Mouse (Mus musculus) thymus, postnatal 36 days (tissue): Measurements from ENCODE around the gene S1pr4.

Source experiments
- DNase-seq, 2 experiments: peaks; one replicate each; pipeline ENCODE4 v3.0.0; 2022; ENCODE audit warnings: mixed read lengths in 2 of 2

Gene S1pr4

GRCm38 (mm10) chr10:81500032-81500431 is at the start of gene S1pr4:
TSS of gene S1pr4 (minus strand) at chr10:81500132.
- no peak for DNase-seq

DNA sequence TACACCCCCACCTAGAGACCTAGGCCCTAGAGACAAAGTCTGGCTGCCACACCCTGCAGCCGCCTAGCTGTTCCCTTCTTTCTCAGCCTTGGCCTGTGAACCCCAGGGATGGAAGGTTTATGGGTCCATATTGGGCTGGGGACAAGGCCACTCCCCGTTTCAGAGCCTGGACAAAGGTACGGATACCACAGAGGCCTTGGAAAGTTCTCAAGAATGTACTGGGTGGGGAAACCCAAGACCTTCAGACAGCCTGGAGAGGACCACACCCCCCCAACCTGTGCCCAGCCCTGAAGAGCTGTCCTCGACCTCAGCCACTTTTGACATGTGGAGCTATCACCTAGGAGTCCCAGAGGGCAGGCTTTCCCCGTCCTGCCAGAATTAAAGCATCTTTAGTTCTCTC is 49.0 kb upstream of the S1pr4 start:
- DNase-seq, result no peak

GRCm38 (mm10) chr10:81546788-81547571 is 47.0 kb upstream of the S1pr4 start:
- DNase-seq, result no peak

GRCm38 (mm10) chr10:81546332-81546731 is 46.4 kb upstream of the S1pr4 start:
- no peak for DNase-seq

GRCm38 (mm10) chr10:81545161-81545747 is 45.3 kb upstream of the S1pr4 start, which contains the start of gene Gna11:
TSS of gene Gna11 (minus strand) at chr10:81545190.
- peak; percentile 100 for DNase-seq

DNA sequence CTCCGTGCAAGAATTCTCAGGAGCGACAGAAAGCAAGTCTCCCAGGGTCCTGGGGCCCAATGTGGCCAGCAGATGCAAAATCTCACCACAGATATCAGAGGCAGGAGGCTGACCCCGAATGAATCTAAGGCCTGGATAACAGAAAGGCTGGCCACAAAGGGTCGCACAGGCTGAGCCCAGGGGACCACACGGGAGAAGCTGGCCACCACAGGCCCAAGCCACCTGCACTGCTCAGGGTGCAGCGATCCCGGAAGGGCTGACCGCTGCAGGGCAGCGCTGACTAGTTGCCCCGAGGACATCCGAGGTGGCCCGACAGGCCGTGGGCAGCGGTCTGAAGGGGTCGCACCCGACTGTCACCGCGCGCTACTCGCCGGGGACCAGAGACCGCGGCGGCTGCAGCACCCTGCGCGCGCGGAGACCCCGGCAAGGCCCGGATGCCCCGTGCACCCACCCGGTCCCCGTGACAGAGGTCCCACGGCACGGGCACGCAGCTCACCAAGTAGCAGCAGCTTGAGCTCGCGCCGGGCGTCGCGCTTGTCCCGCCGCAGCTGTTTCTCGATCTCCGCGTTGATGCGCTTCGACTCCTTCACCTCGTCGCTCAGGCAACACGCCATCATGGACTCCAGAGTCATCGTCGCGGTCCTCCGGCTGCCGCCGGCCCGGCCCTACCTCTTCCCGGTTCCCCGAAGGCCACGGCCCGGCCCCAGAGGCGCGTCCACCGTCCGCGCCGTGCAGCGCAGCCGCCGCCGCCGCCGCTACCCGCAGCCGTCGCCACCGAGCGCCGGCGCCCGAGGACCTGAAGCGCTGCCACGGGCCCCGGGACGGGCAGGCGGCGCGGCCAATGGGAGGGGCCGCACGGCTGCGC is 44.6 kb upstream of the S1pr4 start:
- no peak for DNase-seq

- DNase-seq, result no peak
Observed at GRCm38 (mm10) chr10:81543633-81544032, 43.7 kb upstream of the S1pr4 start.

GRCm38 (mm10) chr10:81542727-81543460 is 43.0 kb upstream of the S1pr4 start:
- DNase-seq, result no peak

DNA sequence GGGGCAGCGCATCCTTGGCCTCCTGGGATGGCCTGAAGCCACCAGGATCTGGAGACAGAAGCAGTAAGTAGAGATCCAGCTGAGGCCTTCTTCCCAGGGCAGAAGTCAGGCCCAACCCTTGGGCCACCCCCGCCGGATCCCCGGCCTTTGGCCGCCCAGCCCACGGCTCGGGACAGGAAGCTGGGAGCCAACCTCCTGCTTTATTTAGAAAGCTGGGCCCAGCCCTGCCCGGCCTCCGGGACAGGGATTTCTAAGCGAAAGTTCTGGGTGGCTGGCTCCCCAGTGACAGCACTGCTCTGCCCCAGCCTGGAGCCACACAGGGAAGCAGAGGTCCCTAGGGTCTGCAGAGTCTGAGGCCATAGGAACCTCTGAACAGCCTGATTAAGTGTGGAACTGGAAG is 41.9 kb upstream of the S1pr4 start:
- DNase-seq, result no peak

GRCm38 (mm10) chr10:81541363-81541762 is 41.4 kb upstream of the S1pr4 start:
- DNase-seq, result no peak

- no peak for DNase-seq
Observed at GRCm38 (mm10) chr10:81538321-81539048, 38.6 kb upstream of the S1pr4 start.

DNA sequence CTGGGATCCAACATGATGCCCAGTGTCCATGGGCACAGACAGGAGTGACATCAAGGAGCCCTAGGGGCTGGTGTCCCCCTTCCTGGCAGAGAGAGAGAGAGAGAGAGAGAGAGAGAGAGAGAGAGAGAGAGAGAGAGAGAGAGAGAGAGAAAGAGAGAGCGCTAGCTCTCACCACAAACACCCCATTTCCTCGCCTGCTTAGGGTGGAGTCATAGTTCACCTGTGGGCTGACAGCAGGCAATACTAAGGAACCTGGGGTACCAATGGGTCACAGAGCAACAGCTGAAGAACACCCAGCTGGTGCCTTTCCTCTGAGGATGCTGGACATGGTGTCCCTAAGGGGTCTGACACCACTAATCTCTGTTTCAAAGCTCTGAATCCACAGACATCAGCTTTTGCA is 37.5 kb upstream of the S1pr4 start:
- DNase-seq, result no peak

DNA sequence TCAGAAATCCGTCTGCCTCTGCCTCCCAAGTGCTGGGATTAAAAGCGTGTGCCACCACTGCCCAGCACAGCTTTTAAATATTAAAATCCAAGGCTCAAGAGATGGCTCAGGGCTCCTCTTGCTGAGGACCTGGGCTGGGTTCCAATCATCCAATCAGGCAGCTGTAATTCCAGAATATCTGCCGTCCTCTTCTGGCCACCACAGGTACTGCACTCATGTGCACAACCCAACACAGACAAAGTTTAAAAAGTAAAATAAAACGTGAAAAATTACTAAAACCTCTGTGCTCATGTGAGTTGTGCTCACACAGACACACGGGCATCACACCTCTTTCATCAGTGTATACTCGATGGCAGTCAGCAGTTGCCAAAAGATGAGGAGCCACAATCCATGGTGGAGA is 36.8 kb upstream of the S1pr4 start:
- no peak for DNase-seq

GRCm38 (mm10) chr10:81534826-81535225 is 34.9 kb upstream of the S1pr4 start:
- no peak for DNase-seq

GRCm38 (mm10) chr10:81526779-81527178 is 26.8 kb upstream of the S1pr4 start:
- peak; percentile 83 to 86 for DNase-seq

GRCm38 (mm10) chr10:81525017-81525694 is 25.2 kb upstream of the S1pr4 start:
- no peak for DNase-seq

GRCm38 (mm10) chr10:81524051-81524605 is 24.2 kb upstream of the S1pr4 start, which contains the start of gene Gna15:
TSS of gene Gna15 (minus strand) at chr10:81524225.
- no peak for DNase-seq

DNA sequence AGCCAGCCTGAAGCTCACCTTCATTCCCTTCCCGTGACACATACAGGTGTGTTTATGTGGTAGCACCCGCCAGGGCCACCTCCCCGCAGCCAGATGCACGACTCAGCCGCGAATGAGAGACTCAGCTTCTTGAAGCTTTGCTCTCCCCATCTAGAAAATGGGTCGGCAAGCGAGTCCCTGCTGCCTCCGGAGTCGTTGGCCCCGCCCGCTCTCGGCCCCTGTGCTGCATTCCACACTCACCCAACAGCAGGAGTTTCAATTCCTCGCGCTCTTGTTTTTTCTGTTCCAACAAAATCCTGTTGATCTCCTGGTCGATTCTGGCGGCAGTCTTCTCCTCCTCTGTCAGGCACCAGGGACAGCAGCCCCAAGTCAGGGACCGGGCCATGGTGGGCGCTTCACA is 23.6 kb upstream of the S1pr4 start:
- no peak for DNase-seq

DNA sequence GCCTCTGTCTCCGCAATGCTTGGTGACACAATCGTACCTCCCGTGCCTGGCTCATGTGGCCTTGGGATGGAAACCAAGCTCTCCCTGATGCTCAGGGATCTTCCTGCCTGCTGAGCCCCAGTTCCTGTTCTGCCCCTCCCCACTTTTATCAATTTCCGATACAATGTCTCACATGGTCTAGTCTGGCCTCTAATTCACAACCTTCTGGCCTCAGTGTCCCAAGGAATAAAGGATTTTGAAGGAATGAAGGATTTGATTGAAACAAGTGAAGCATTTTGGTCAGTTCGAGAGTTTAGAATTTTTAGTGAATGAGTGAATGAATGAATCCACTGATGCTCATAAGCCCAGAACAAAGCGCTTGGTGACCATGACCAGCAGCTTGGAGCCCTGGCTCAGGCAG is 23.2 kb upstream of the S1pr4 start:
- DNase-seq, result no peak

GRCm38 (mm10) chr10:81519978-81520365 is 20.0 kb upstream of the S1pr4 start:
- DNase-seq, result no peak
